27 mouse cellular contexts compared by ENCODE assay signal in genomic region chr15:81260208-81260607, GRCm38 (mm10). TPM values are rescaled to one million over a fixed set of nuclear protein-coding genes. Genes with fewer than 3 reads are reported as not detected.
DNase-seq lines count a peak whose midpoint lies in the region; ATAC-seq and TF ChIP-seq lines count a peak whose summit lies in the region.
"Had no signal": no experiment of that assay in that cellular context is flagged by ENCODE, and none has a peak within 500 bp of the region (broad histone marks: within the 10 kb centered on the region; RNA-seq: fewer than 3 reads in every experiment).

No protein-coding gene starts in this region.

- H3K27me3 ChIP-seq in intestine, embryonic 14.5 days (replicated peaks; ENCODE audit: control insufficient read depth, insufficient read depth, low read length): no peaks in the 10 kb centered on the region
- no peaks in the 10 kb centered on the region for H3K27me3 ChIP-seq in intestine, postnatal 0 days (replicated peaks; ENCODE audit: control insufficient read depth, insufficient read depth, low read length)
- H3K27me3 ChIP-seq: embryonic facial prominence, embryonic 12.5 days; embryonic facial prominence, embryonic 15.5 days; forebrain, embryonic 12.5 days; forebrain, embryonic 15.5 days; heart, embryonic 13.5 days had no signal

- no peak overlapping the region for H3K4me3 ChIP-seq in intestine, embryonic 14.5 days (ENCODE audit: low read depth, low read length)
- H3K4me3 ChIP-seq in intestine, postnatal 0 days (ENCODE audit: low read depth, low read length): no peak overlapping the region
- H3K4me3 ChIP-seq: embryonic facial prominence, embryonic 12.5 days; embryonic facial prominence, embryonic 15.5 days; erythroblast, embryonic 14.5 days; forebrain, embryonic 12.5 days; forebrain, embryonic 15.5 days; heart, adult 2 months; heart, embryonic 10.5 days; heart, embryonic 13.5 days had no signal

- no peaks in the 10 kb centered on the region for H3K4me1 ChIP-seq in intestine, embryonic 14.5 days (replicated peaks; ENCODE audit: control insufficient read depth, insufficient read depth, low read length)
- H3K4me1 ChIP-seq in intestine, postnatal 0 days (replicated peaks; ENCODE audit: control insufficient read depth, insufficient read depth, low read length): no peaks in the 10 kb centered on the region; the same call in 1 of the 2 replicates

- H3K4me2 ChIP-seq in intestine, embryonic 14.5 days (ENCODE audit: low read length): no peak overlapping the region
- H3K4me2 ChIP-seq in intestine, postnatal 0 days (replicated peaks; ENCODE audit: low read depth): no peak overlapping the region
- H3K4me2 ChIP-seq: embryonic facial prominence, embryonic 12.5 days; embryonic facial prominence, embryonic 15.5 days; forebrain, embryonic 12.5 days; forebrain, embryonic 15.5 days; heart, embryonic 13.5 days; hindbrain, embryonic 14.5 days had no signal

- 63% methylated on average over 9 of the region's 9 CpGs for WGBS in intestine, embryonic 14.5 days
- 64% methylated on average over 9 of the region's 9 CpGs for WGBS in intestine, postnatal 0 days

- 0 out of 2 replicates have a peak, but pooled peaks have one; percentile 43 for ATAC-seq in intestine, embryonic 14.5 days (replicated peaks; ENCODE audit: low FRiP score, low TSS enrichment, low read depth)
- ATAC-seq in intestine, postnatal 0 days: peak; percentile 63
- ATAC-seq in megakaryocyte-erythroid progenitor cell, adult 5-6 weeks (replicated peaks; ENCODE audit: low FRiP score, low TSS enrichment, poor library complexity, severe bottlenecking): no peak
- ATAC-seq: forebrain, embryonic 15.5 days; hindbrain, postnatal 0 days had no signal

- no peak overlapping the region for H3K27ac ChIP-seq in intestine, embryonic 14.5 days (ENCODE audit: low read depth)
- H3K27ac ChIP-seq in intestine, postnatal 0 days (ENCODE audit: low read depth, low read length): no peak overlapping the region
- H3K27ac ChIP-seq: embryonic facial prominence, embryonic 12.5 days; embryonic facial prominence, embryonic 15.5 days; forebrain, embryonic 12.5 days; forebrain, embryonic 15.5 days; heart, adult 2 months; heart, embryonic 10.5 days; heart, embryonic 13.5 days; hindbrain, embryonic 14.5 days; hindbrain, postnatal 0 days had no signal

- H3K9me3 ChIP-seq in intestine, embryonic 14.5 days (ENCODE audit: control insufficient read depth, low read length): no peaks in the 10 kb centered on the region
- H3K9me3 ChIP-seq in intestine, postnatal 0 days (ENCODE audit: control insufficient read depth): no peaks in the 10 kb centered on the region
- H3K9me3 ChIP-seq: embryonic facial prominence, embryonic 12.5 days; embryonic facial prominence, embryonic 15.5 days; forebrain, embryonic 12.5 days; forebrain, embryonic 15.5 days; heart, embryonic 10.5 days; heart, embryonic 13.5 days had no signal

- no peak overlapping the region for H3K9ac ChIP-seq in intestine, embryonic 14.5 days (ENCODE audit: low read length)
- H3K9ac ChIP-seq in intestine, postnatal 0 days (ENCODE audit: low read depth, low read length): no peak overlapping the region
- H3K9ac ChIP-seq: embryonic facial prominence, embryonic 12.5 days; embryonic facial prominence, embryonic 15.5 days; forebrain, embryonic 12.5 days; forebrain, embryonic 15.5 days; heart, embryonic 13.5 days; hindbrain, embryonic 14.5 days had no signal

- no peak for TF ChIP-seq CTCF in intestine, postnatal 0 days (IDR thresholded peaks at IDR 0.05; ENCODE audit: low read depth)

- DNase-seq in 416B (ENCODE audit: low read depth) (peak; percentile 27), MN1 (ENCODE audit: low spot score) (no peak)
- no peak for DNase-seq in intestine, embryonic 14.5 days (ENCODE audit: low spot score)
- DNase-seq in gastrocnemius, postnatal 4 days (ENCODE audit: low spot score in 2 of 2): no peak
- DNase-seq: adrenal gland, adult 2 months; adrenal gland, postnatal 14 days; cerebellum, adult 11 months; cerebellum, adult 2 months; cerebellum, adult 9-11 months; cerebellum, postnatal 25 days; gastrocnemius, postnatal 25 days; heart, adult 2 months; heart, postnatal 14 days; heart, postnatal 4 days had no signal

- no peaks in the 10 kb centered on the region for H3K36me3 ChIP-seq in intestine, embryonic 14.5 days (ENCODE audit: control insufficient read depth, insufficient read depth, low read length)
- no peaks in the 10 kb centered on the region for H3K36me3 ChIP-seq in intestine, postnatal 0 days (ENCODE audit: control insufficient read depth, insufficient read depth)
- H3K36me3 ChIP-seq: embryonic facial prominence, embryonic 12.5 days; embryonic facial prominence, embryonic 15.5 days; forebrain, embryonic 12.5 days; forebrain, embryonic 15.5 days; heart, embryonic 10.5 days; heart, embryonic 13.5 days had no signal

RNA-seq across cellular contexts. Expression of gene Mchr1, which starts 24.9 kb away (rescaled TPM):
- 1.0 and 1.2 TPM in 2 replicates for polyA plus RNA-seq in intestine, embryonic 14.5 days (2014; fragmentation: Nextera tagmentation; extraction: Ambion mirVana)
- polyA plus RNA-seq in intestine, postnatal 0 days (2015; fragmentation: Nextera tagmentation; extraction: Ambion mirVana): 1.5 and 2.1 TPM in 2 replicates
- not detected in 2 replicates for total RNA-seq in megakaryocyte-erythroid progenitor cell, adult 5-6 weeks (2014; fragmentation: Nextera tagmentation)
- not detected in 2 replicates for total RNA-seq in megakaryocyte-erythroid progenitor cell, adult 5-6 weeks (2017)
- 1 to 10 TPM; 2.7 to 3.9 TPM for total RNA-seq in gastrocnemius, postnatal 4 days (2021)
- total RNA-seq: common myeloid progenitor, adult 5-6 weeks; granulocyte monocyte progenitor cell, adult 5-6 weeks; heart, adult 2 months; heart, postnatal 14 days; heart, postnatal 4 days had no signal
- polyA plus RNA-seq: erythroblast, embryonic 14.5 days; heart, adult 2 months had no signal
